Mouse (Mus musculus) neutrophil, adult 5-6 weeks (primary cell): ENCODE data around the gene C9orf72. TPM values are rescaled to one million over a fixed set of nuclear protein-coding genes. Genes with fewer than 3 reads are reported as not detected.
"Not testable (repeated sequence)": the region's sequence is repeated elsewhere in the genome, so short reads cannot be mapped to it uniquely, and the experiment has no call there.

Experiments
- ATAC-seq: fragments of 151-379, 151-347 bp; 2 replicates; pipeline ENCODE4 v1.8.0; 2017; ENCODE audit warnings: mild to moderate bottlenecking, moderate TSS enrichment; ENCODE audit not compliant: insufficient number of reproducible peaks, poor library complexity, low FRiP score, severe bottlenecking; ENCODE audit errors: extremely low read depth
- total RNA-seq: library from RNA; stranded (forward); fragments of 200-1000 nt; gene quantifications from 2 replicates; pipeline ENCODE4 v1.2.3, GENCODE M21; 2017

The C9orf72 gene
- total RNA-seq: 19.6 and 20.3 TPM in 2 replicates

- ATAC-seq: peak; percentile 92
These were observed at the start of gene C9orf72 for GRCm38 (mm10) chr4:35225734-35226495. C9orf72 (minus strand) TSS chr4:35226175.

DNA sequence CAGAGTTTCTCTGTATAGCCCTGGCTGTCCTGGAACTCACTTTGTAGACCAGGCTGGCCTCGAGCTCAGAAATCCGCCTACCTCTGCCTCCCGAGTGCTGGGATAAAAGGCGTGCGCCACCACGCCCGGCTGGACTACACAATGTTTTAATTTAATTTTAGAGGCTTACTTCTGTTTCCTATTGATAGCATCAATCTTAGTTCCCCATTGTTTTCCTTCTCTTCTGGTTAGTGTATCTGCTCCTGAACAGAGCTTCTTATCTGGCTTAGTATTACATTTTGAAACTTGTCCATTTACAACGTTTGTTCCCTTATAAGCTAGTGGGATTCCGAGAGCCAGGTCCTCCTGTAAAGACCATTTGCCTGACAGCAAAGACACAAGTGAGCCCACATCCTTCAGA is 33.0 kb upstream of the C9orf72 start:
- no peak for ATAC-seq

- ATAC-seq: no peak
These were observed 18.0 kb upstream of the C9orf72 start for GRCm38 (mm10) chr4:35244023-35244422.

DNA sequence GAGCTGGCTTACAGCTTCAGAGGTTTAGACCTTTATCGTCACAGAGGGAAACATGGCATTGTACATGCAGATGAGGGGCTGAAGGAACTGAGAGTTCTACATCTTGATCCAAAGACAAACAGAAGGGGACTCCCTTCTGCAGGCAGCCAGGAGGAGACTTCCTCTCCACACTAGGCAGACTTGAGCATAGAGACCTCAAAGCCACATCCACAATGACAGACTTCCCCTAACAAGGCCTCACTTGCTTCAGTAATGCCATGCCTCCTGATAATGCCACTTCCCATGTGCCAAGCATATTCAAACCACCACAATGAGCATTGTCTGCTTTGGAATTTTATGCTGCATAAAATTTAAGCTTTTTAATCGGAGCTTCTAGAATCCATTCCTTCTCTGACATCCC is 15.8 kb upstream of the C9orf72 start:
- ATAC-seq: no peak

DNA sequence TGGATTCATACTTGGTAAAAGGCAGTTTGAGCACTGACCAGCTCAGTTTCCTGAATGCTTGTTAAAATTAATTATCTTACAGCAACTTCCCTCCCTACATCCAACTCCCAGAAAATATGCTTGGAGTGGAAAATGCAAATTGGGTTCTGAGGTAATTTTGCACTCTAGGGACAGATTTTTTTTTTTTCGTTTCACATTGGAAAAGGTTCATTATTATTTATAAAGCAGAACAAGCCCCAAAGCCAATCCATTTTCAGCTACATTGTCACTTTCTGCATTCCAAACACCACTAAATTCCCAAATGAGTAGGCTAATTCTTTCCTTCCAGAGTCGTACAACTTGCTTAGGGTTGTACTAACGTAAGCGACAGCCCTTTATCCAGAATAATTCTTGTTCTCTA is 12.7 kb upstream of the C9orf72 start:
- no peak for ATAC-seq

DNA sequence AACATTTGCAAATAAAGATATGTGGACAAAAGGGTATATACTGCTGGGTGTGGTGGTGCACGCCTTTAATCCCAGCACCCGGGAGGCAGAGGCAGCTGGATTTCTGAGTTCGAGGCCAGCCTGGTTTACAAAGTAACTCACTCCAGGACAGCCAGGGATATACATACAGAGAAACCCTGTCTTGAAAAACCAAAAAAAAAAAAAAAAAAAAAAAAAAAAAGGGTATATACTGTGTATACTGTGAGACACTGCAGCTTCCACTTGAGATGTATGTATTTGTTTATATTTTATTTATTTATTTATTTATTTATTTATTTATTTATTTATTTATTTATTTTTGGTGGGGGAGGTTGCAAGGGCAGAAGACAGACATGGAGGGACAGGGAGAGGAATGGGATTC is 12.3 kb upstream of the C9orf72 start:
- not testable (repeated sequence) for ATAC-seq

DNA sequence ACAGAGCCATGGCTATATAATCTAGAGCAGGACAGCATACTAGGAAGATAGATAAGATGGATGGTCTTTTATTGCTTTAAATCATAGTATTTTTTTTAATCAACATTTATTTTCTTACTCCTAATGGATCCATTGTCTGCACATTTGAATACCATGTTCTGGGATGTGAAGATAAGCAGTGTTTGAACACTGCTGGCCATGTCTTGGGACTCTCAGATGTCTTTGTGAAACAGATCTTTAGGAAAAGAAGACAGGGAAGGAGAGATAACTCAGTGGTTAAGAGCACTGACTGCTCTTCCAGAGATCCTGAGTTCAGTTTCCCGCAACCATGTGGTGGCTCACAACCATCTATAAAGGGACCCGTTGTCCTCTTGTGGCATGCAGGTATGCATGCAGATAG is 10.3 kb upstream of the C9orf72 start:
- no peak for ATAC-seq

DNA sequence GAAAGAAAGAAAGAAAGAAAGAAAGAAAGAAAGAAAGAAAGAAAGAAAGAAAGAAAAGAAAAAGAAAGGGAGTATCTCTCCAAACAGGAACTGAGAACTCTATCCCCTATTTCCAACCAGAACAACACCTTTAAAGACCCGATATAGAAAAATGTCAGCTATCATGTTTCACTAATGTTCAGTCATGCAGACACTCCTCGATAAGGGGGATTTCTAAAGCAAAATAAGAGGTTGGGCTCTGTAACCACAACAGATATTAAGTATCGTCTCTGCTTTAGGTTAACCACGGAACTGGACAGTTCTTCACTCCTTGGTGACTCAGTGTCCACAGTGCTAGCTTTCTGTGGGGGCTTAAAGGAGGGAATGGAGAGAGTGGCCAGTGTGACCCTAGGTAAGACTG is 2.3 kb upstream of the C9orf72 start:
- ATAC-seq: no peak

GRCm38 (mm10) chr4:35226496-35226992 is 569 bp upstream of the C9orf72 start:
- ATAC-seq: peak; percentile 21; the same call in 1 of the 2 replicates

- ATAC-seq: peak; percentile 47; the same call in 1 of the 2 replicates
These were observed 738 bp downstream of the C9orf72 start for GRCm38 (mm10) chr4:35225141-35225733.

GRCm38 (mm10) chr4:35224101-35224500 is 1.9 kb downstream of the C9orf72 start:
- no peak for ATAC-seq

DNA sequence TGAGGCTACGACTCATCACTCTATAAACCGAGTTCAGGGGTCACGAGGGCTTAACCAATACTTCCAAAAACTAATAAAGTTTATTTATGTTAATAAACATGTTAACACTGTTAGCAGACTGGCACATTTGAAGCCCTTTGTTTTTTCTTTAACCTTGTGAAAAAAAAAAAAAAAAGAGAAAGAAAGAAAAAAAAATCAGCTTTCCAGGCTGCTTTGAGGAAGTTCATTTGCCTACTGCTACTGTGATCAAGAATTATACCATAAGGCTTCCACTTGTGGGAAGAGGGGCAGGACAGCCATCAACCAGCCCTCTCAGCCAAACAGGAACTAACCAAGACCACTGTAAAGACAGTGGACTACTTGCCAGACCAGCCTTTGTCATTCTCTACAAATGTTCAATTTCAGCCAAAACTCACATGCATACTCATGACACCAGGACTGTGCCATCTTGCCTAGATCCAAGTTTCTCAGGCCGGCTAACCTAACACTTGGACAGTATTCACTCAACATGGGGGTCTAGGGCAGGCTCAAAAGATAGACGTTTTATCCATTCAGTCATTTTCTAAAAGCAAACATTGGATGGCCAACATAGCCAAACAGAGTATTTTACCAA is 2.5 kb downstream of the C9orf72 start:
- no peak for ATAC-seq

DNA sequence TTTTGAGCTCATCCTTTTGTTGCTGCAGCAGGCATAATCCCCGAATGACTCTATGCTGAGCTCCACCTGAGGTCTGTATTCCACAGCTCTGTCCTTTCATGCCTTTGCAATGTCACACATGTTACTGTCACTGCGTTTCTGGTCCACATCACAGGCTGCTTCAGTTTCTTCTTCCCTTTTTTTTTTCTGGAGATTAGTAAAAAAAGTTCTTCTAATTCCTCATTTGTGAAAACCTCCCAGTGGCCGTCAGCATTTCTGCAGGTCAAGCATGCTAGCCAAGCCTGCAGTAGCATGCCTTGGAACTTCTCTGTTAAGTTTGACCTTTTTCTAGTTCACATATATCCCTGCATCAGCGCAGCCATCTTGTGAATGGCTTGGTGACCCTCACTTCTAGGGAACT is 4.1 kb downstream of the C9orf72 start:
- ATAC-seq: no peak

- ATAC-seq: no peak
These were observed 4.8 kb downstream of the C9orf72 start for GRCm38 (mm10) chr4:35221131-35221530.

GRCm38 (mm10) chr4:35220108-35220731 is 5.8 kb downstream of the C9orf72 start:
- no peak for ATAC-seq

- ATAC-seq: no peak
These were observed 21.3 kb downstream of the C9orf72 start for GRCm38 (mm10) chr4:35204659-35205058.

DNA sequence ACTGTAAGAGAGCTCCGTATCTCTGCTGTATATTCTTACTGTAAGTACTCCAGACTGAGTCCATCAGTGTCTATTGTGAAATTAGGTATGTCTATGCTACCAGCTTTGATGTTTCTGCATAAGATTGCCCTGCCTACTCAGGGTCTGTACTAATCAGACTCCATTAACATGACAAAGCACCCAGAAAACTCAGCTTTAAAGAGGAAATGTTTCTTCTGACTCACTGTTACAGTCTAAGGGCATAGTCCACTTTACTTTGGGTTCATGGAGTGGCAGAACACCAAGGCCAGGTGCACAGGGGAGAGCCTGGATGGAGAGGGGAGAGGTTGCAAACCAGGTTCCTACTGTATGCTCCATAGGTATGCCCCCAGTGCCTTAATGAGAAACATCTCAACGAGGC is 22.3 kb downstream of the C9orf72 start:
- no peak for ATAC-seq

DNA sequence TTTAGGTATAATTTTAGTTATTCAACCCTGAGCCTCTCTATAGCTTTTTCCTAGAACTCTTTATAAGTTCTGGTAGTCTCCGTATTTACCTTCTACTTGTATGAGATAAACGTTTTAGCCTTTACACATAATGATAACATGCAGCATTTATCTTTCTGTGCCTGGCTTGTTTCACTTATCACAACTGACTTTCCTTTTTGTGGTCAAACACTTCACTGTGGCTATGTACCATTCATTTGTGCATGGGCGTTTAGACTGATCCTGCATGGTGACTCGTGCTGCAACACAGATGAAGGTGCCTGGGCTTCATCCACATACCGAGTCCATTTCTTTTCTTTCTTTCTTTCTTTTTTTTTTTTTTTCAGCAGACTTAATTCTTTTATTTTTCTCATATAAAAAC is 24.3 kb downstream of the C9orf72 start:
- no peak for ATAC-seq

DNA sequence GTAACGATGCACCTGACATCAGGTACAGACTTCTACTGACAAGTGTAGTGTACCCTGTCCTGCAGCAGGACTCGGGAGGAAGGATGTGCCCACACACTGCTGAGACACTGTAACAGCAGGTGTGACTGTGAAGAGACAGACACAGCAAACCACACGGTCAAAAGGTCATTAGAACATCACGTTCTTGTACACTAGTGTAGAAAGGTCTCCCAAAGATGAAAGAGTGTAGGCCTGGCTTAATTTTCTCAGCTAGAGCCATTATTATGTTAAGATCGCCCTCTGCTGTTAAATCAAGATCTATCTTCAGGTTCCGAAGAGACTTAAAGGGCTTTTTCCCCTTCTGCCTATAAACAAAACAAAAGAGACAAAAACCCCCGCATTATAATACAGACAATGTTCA is 33.2 kb downstream of the C9orf72 start:
- no peak for ATAC-seq

GRCm38 (mm10) chr4:35189794-35190193 is 36.2 kb downstream of the C9orf72 start:
- no peak for ATAC-seq
